Comparison of ENCODE assay signal across 8 mouse cellular contexts in the genomic region with DNA sequence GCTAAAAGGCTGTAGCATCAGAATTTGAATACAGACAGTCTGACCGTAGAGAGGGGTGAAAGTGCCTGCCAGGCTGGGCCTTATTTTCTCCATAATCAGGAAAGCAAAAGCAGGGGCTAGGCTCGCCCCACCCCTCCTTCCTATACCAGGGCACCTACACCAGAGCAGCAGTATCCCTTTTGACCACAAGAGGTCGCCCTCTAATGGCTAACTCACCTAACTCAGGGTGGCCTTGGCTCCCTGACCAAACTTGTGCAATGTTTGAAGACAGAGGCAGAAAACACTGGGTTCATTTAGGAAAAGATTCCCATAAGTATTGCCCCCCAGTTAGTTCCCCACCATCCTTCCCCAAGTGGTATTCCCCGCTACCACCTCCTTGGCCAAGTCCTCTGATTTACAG. TPM values are rescaled to one million over a fixed set of nuclear protein-coding genes. Genes with fewer than 3 reads are reported as not detected.
A peak's percentile ranks its signal among the peaks of the same experiment; 100 is the strongest.
DNase-seq lines count a peak whose midpoint lies in the region; ATAC-seq lines count a peak whose summit lies in the region.

No protein-coding gene starts in this region.

- WGBS in embryonic facial prominence, embryonic 14.5 days: 12% methylated on average over 4 of the region's 4 CpGs

- H3K4me1 ChIP-seq in embryonic facial prominence, embryonic 14.5 days (ENCODE audit: control insufficient read depth, insufficient read depth, low read length): 0 out of 2 replicates have a peak, but pooled peaks cover 5% of the 10 kb centered on the region

- no peak overlapping the region for H3K27ac ChIP-seq in embryonic facial prominence, embryonic 14.5 days (replicated peaks; ENCODE audit: low read depth, low read length)

- intact Hi-C loops in heart, postnatal 10 days (cut with DNase I): loop anchor here (1.0 kb wide), 1 partner anchor 162 kb away; no protein-coding TSS in a partner anchor

- H3K4me2 ChIP-seq in embryonic facial prominence, embryonic 14.5 days (ENCODE audit: low read depth, low read length): no peak overlapping the region

- H3K27me3 ChIP-seq in embryonic facial prominence, embryonic 14.5 days (replicated peaks; ENCODE audit: control insufficient read depth, insufficient read depth, low read length): no peaks in the 10 kb centered on the region

- H3K9me3 ChIP-seq in embryonic facial prominence, embryonic 14.5 days (ENCODE audit: control insufficient read depth, low read length): no peaks in the 10 kb centered on the region

- peak; percentile 69 for ATAC-seq in CD4-positive, CD25-positive, alpha-beta regulatory T cell, adult 4 months
- peak; percentile 48; the same call in 1 of the 2 replicates for ATAC-seq in embryonic facial prominence, embryonic 14.5 days (ENCODE audit: low read depth)

- no peak overlapping the region for H3K4me3 ChIP-seq in embryonic facial prominence, embryonic 14.5 days (ENCODE audit: low read depth, low read length)

- H3K9ac ChIP-seq in embryonic facial prominence, embryonic 14.5 days (ENCODE audit: low read depth, low read length): no peak overlapping the region

- DNase-seq in adrenal gland, postnatal 14 days: peak; percentile 91
- DNase-seq in embryonic facial prominence, embryonic 14.5 days (ENCODE audit: low spot score): peak; percentile 86
- peak; percentile 90 to 94 for DNase-seq in heart, postnatal 10 days
- DNase-seq in layer of hippocampus, adult 9-11 months: peak; percentile 71
- DNase-seq in lung, postnatal 14 days: peak; percentile 93
- peak; percentile 69 for DNase-seq in ovary, postnatal 36 days (ENCODE audit: low spot score)
- DNase-seq in thymus, postnatal 36 days: peak; percentile 70 to 79

- no peaks in the 10 kb centered on the region for H3K36me3 ChIP-seq in embryonic facial prominence, embryonic 14.5 days (ENCODE audit: control insufficient read depth, insufficient read depth, low read length)

RNA-seq across cellular contexts. Expression of a gene that starts 8.3 kb away (rescaled TPM):
- polyA plus RNA-seq in CD4-positive, CD25-positive, alpha-beta regulatory T cell, adult 4 months (2017; shearing (Covaris generic)): under 1 TPM; 0.28 to 0.43 TPM
- total RNA-seq in adrenal gland, postnatal 14 days (2021): 1.7 and 2.2 TPM in 2 replicates
- polyA plus RNA-seq in embryonic facial prominence, embryonic 14.5 days (2014; fragmentation: Nextera tagmentation; extraction: Ambion mirVana): 1.5 and 1.8 TPM in 2 replicates
- 1 to 10 TPM; 3.2 to 3.8 TPM for total RNA-seq in heart, postnatal 10 days (2021)

RNA-seq across cellular contexts. Expression of a gene that starts 32.2 kb away (rescaled TPM):
- polyA plus RNA-seq in CD4-positive, CD25-positive, alpha-beta regulatory T cell, adult 4 months (2017; shearing (Covaris generic)): 10 to 100 TPM; 57.2 to 73.7 TPM
- total RNA-seq in adrenal gland, postnatal 14 days (2021): 692 and 702 TPM in 2 replicates
- 110 and 112 TPM in 2 replicates for polyA plus RNA-seq in embryonic facial prominence, embryonic 14.5 days (2014; fragmentation: Nextera tagmentation; extraction: Ambion mirVana)
- total RNA-seq in heart, postnatal 10 days (2021): 100 to 1,000 TPM; 632 to 665 TPM

RNA-seq across cellular contexts. Expression of a gene that starts 32.2 kb away (rescaled TPM):
- polyA plus RNA-seq in CD4-positive, CD25-positive, alpha-beta regulatory T cell, adult 4 months (2017; shearing (Covaris generic)): 1 to 10 TPM; 3.4 to 5.5 TPM
- 4.7 and 6.7 TPM in 2 replicates for total RNA-seq in adrenal gland, postnatal 14 days (2021)
- 2.9 and 3.9 TPM in 2 replicates for polyA plus RNA-seq in embryonic facial prominence, embryonic 14.5 days (2014; fragmentation: Nextera tagmentation; extraction: Ambion mirVana)
- total RNA-seq in heart, postnatal 10 days (2021): 1 to 10 TPM; 2.2 to 3.3 TPM

RNA-seq across cellular contexts. Expression of a gene that starts 34.8 kb away (rescaled TPM):
- polyA plus RNA-seq in CD4-positive, CD25-positive, alpha-beta regulatory T cell, adult 4 months (2017; shearing (Covaris generic)): not detected
- total RNA-seq in adrenal gland, postnatal 14 days (2021): 0.85 and 1.2 TPM in 2 replicates
- polyA plus RNA-seq in embryonic facial prominence, embryonic 14.5 days (2014; fragmentation: Nextera tagmentation; extraction: Ambion mirVana): 18.0 and 20.2 TPM in 2 replicates
- 1 to 10 TPM; 2.4 to 6.2 TPM for total RNA-seq in heart, postnatal 10 days (2021)
